Mouse (Mus musculus): ENCODE data around the gene Skint7.

The Skint7 gene

GRCm38 (mm10) chr4:111972623-111973022 is at the start of gene Skint7:
TSS of gene Skint7 (plus strand) at chr4:111972923.
- ChIA-PET CTCF (no interaction called here), POLR2A (no interaction called here)

- ChIA-PET POLR2A (no interaction called here), CTCF (no interaction called here)
These were observed 11.4 kb upstream of the Skint7 start for GRCm38 (mm10) chr4:111961309-111961708.

GRCm38 (mm10) chr4:111963241-111963640 is 9.5 kb upstream of the Skint7 start:
- CTCF ChIA-PET, result interaction anchor here in 1 of 4 experiments (0.6 kb wide), 1 partner anchor 225 kb away, joined by 3 read pairs; no protein-coding TSS in a partner anchor

GRCm38 (mm10) chr4:111963669-111964068 is 9.1 kb upstream of the Skint7 start:
- POLR2A ChIA-PET, result interaction anchor here in 1 of 4 experiments (0.9 kb wide), 1 partner anchor 11 kb away, joined by 4 read pairs; no protein-coding TSS in a partner anchor
- CTCF ChIA-PET, result interaction anchor here in 1 of 4 experiments (0.6 kb wide), 1 partner anchor 225 kb away, joined by 3 read pairs; no protein-coding TSS in a partner anchor

More at GRCm38 (mm10) chr4:111963241-111963640, 9.5 kb upstream of the Skint7 start:
- POLR2A ChIA-PET, result interaction anchor here in 1 of 4 experiments (0.9 kb wide), 1 partner anchor 11 kb away, joined by 4 read pairs; no protein-coding TSS in a partner anchor

GRCm38 (mm10) chr4:112005969-112006368 is 33.2 kb downstream of the Skint7 start, which contains the start of gene Skint1:
TSS of gene Skint1 (plus strand) at chr4:112006269.
- ChIA-PET POLR2A (no interaction called here), CTCF (no interaction called here)

All from embryonic stem cell, embryonic (primary cell).